In genomic region chr8:12323238-12323637, GRCm38 (mm10) we compare ENCODE assay signal across 19 mouse cellular contexts. TPM values are rescaled to one million over a fixed set of nuclear protein-coding genes. Genes with fewer than 3 reads are reported as not detected.
"Had no signal": no experiment of that assay in that cellular context is flagged by ENCODE, and none has a peak within 500 bp of the region (broad histone marks: within the 10 kb centered on the region; RNA-seq: fewer than 3 reads in every experiment).

No protein-coding gene starts in this region.

- H3K4me2 ChIP-seq: kidney, embryonic 15.5 days; liver, embryonic 11.5 days; lung, embryonic 15.5 days; neural tube, embryonic 15.5 days had no signal

- H3K9ac ChIP-seq: kidney, embryonic 15.5 days; lung, embryonic 15.5 days; neural tube, embryonic 15.5 days had no signal

- H3K4me3 ChIP-seq: kidney, embryonic 15.5 days; limb, embryonic 10.5 days; lung, embryonic 15.5 days; myocyte; neural tube, embryonic 15.5 days had no signal

- H3K27ac ChIP-seq: kidney, embryonic 15.5 days; limb, embryonic 10.5 days; lung, embryonic 15.5 days; neural tube, embryonic 15.5 days had no signal

- H3K36me3 ChIP-seq: kidney, embryonic 15.5 days; limb, embryonic 10.5 days; lung, embryonic 15.5 days; neural tube, embryonic 15.5 days had no signal

- H3K9me3 ChIP-seq: kidney, embryonic 15.5 days; limb, embryonic 10.5 days; lung, embryonic 15.5 days; neural tube, embryonic 15.5 days had no signal

- DNase-seq: kidney, postnatal 36 days; midbrain, embryonic 14.5 days; right cerebral cortex, adult 18-20 months; right cerebral cortex, postnatal 25 days; thymus, postnatal 36 days had no signal

RNA-seq across cellular contexts. Expression of gene A230072I06Rik, which starts 44.6 kb away (rescaled TPM):
- total RNA-seq: layer of hippocampus, adult 18-20 months; left cerebral cortex, postnatal 10 days; megakaryocyte-erythroid progenitor cell, adult 5-6 weeks had no signal
- polyA plus RNA-seq: kidney, embryonic 15.5 days; limb, embryonic 10.5 days; limb, embryonic 14.5 days; liver, embryonic 11.5 days; liver, embryonic 16.5 days; lung, embryonic 15.5 days; midbrain, embryonic 14.5 days; myocyte; neural tube, embryonic 11.5 days; neural tube, embryonic 15.5 days; small intestine, adult 2 months; thymus, postnatal 0 days had no signal
